In the genomic region with DNA sequence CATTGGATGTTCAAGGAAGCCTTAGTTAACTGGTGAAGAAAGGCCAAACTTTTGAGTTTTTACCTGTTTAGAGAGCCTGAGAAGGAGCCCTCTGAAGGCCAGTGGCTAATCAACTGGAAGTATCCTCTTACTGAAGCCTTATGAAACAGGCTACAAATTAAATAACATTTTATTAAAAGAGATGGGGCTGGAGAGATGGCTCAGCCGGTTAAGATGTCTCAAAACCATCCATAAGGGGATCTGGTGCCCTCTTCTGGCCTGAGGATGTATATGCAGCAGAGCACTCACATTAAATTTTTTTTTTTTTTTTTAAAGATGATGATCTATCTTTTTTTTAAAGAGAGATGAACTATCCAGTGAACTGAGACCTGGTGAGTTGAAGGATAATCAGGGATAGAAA, we compare ENCODE assay signal across 10 mouse cellular contexts. TPM values are rescaled to one million over a fixed set of nuclear protein-coding genes. Genes with fewer than 3 reads are reported as not detected.
A peak's percentile ranks its signal among the peaks of the same experiment; 100 is the strongest.
DNase-seq lines count a peak whose midpoint lies in the region; ATAC-seq lines count a peak whose summit lies in the region.
"Had no signal": no experiment of that assay in that cellular context is flagged by ENCODE, and none has a peak within 500 bp of the region (broad histone marks: within the 10 kb centered on the region; RNA-seq: fewer than 3 reads in every experiment).

No protein-coding gene starts in this region.

- ATAC-seq in hindbrain, embryonic 14.5 days (ENCODE audit: low FRiP score) = no peak
- no peak for ATAC-seq in forebrain, embryonic 15.5 days (replicated peaks)

- DNase-seq in layer of hippocampus, adult 11-12 months (ENCODE audit: low spot score) = peak; percentile 56
- no peak for DNase-seq in layer of hippocampus, adult 9-11 months
- peak; percentile 78 for DNase-seq in MN1 (ENCODE audit: low spot score)
- DNase-seq in cerebellum, adult 9-11 months = peak; percentile 56
- DNase-seq in hindbrain, embryonic 14.5 days (ENCODE audit: low spot score) = peak; percentile 82
- DNase-seq in lung, postnatal 36 days = peak; percentile 79
- DNase-seq in spleen, adult 18-20 months = peak; percentile 20 to 65

- 0% methylated on average over 1 of the region's 1 CpGs for WGBS in hindbrain, embryonic 14.5 days
- WGBS in forebrain, embryonic 15.5 days = 0% methylated on average over 1 of the region's 1 CpGs

- H3K4me3 ChIP-seq in hindbrain, embryonic 14.5 days (replicated peaks; ENCODE audit: low read length) = no peak overlapping the region
- H3K4me3 ChIP-seq in forebrain, embryonic 15.5 days = no peak overlapping the region
- H3K4me3 ChIP-seq: erythroblast, embryonic 14.5 days had no signal

- H3K9ac ChIP-seq in hindbrain, embryonic 14.5 days = no peak overlapping the region
- no peak overlapping the region for H3K9ac ChIP-seq in forebrain, embryonic 15.5 days (replicated peaks)

- no peaks in the 10 kb centered on the region for H3K27me3 ChIP-seq in hindbrain, embryonic 14.5 days (ENCODE audit: control insufficient read depth, insufficient read depth, low read length)
- no peaks in the 10 kb centered on the region for H3K27me3 ChIP-seq in forebrain, embryonic 15.5 days

- H3K36me3 ChIP-seq in hindbrain, embryonic 14.5 days (replicated peaks; ENCODE audit: control insufficient read depth, insufficient read depth) = peaks cover 3% of the 10 kb centered on the region; the same call in 1 of the 2 replicates
- no peaks in the 10 kb centered on the region for H3K36me3 ChIP-seq in forebrain, embryonic 15.5 days

- H3K4me2 ChIP-seq in hindbrain, embryonic 14.5 days (replicated peaks) = no peak overlapping the region
- H3K4me2 ChIP-seq in forebrain, embryonic 15.5 days (replicated peaks) = no peak overlapping the region

- peaks cover 13% of the 10 kb centered on the region for H3K4me1 ChIP-seq in hindbrain, embryonic 14.5 days (replicated peaks; ENCODE audit: control insufficient read depth, insufficient read depth, low read length)
- H3K4me1 ChIP-seq in forebrain, embryonic 15.5 days = peaks cover 13% of the 10 kb centered on the region

- no peaks in the 10 kb centered on the region for H3K9me3 ChIP-seq in hindbrain, embryonic 14.5 days (ENCODE audit: control insufficient read depth, low read length)
- no peaks in the 10 kb centered on the region for H3K9me3 ChIP-seq in forebrain, embryonic 15.5 days

- H3K27ac ChIP-seq in hindbrain, embryonic 14.5 days = no peak overlapping the region
- H3K27ac ChIP-seq in forebrain, embryonic 15.5 days (replicated peaks) = no peak overlapping the region
- H3K27ac ChIP-seq: macrophage had no signal

RNA-seq across cellular contexts. Expression of gene Sacm1l, which starts 4.5 kb away (rescaled TPM):
- polyA plus RNA-seq in hindbrain, embryonic 14.5 days (2014; fragmentation: Nextera tagmentation; extraction: Ambion mirVana) = 56.7 and 71.8 TPM in 2 replicates
- 48.5 and 51.8 TPM in 2 replicates for polyA plus RNA-seq in forebrain, embryonic 15.5 days (2015; fragmentation: Nextera tagmentation; extraction: Ambion mirVana)

RNA-seq across cellular contexts. Expression of gene Limd1, which starts 46.6 kb away (rescaled TPM):
- 14.1 and 15.5 TPM in 2 replicates for polyA plus RNA-seq in hindbrain, embryonic 14.5 days (2014; fragmentation: Nextera tagmentation; extraction: Ambion mirVana)
- polyA plus RNA-seq in forebrain, embryonic 15.5 days (2015; fragmentation: Nextera tagmentation; extraction: Ambion mirVana) = 18.0 and 19.8 TPM in 2 replicates
